Mouse (Mus musculus) kidney, adult 2 months (tissue): Measurements from ENCODE around the gene Mnd1. TPM values are rescaled to one million over a fixed set of nuclear protein-coding genes. Genes with fewer than 3 reads are reported as not detected.

Source experiments
- DNase-seq: peaks from one replicate; pipeline ENCODE4 v3.0.0; 2021
- H3K27ac ChIP-seq: fragments of 200-500 bp; 2 replicates; pipeline ENCODE4 v1.5.1; 2012; ENCODE audit warnings: low read depth, low read length, control low read depth, inconsistent platforms; ENCODE audit not compliant: insufficient read depth
- H3K27me3 ChIP-seq: fragments of 200-500 bp; replicated peaks from 2 replicates; pipeline ENCODE4 v1.6.1; 2012; ENCODE audit warnings: mild to moderate bottlenecking, moderate library complexity, low read length, inconsistent platforms; ENCODE audit not compliant: control insufficient read depth, insufficient read depth
- H3K36me3 ChIP-seq: fragments of 200-500 bp; 2 replicates; pipeline ENCODE4 v1.6.1; 2012; ENCODE audit warnings: mild to moderate bottlenecking, moderate library complexity, low read length, inconsistent platforms; ENCODE audit not compliant: control insufficient read depth, insufficient read depth
- H3K4me1 ChIP-seq: fragments of 200-500 bp; 2 replicates; pipeline ENCODE4 v1.6.1; 2011; ENCODE audit warnings: low read length; ENCODE audit not compliant: control insufficient read depth, insufficient read depth
- H3K4me3 ChIP-seq: fragments of 200-500 bp; 2 replicates; pipeline ENCODE4 v1.5.1; 2011; ENCODE audit warnings: mild to moderate bottlenecking, low read depth, low read length, control low read depth; ENCODE audit not compliant: insufficient read depth
- CTCF ChIP-seq: fragments of 200-500 bp; conservative IDR thresholded peaks from 2 replicates; pipeline ENCODE4 v1.5.1; 2011; ENCODE audit warnings: low read depth, mild to moderate bottlenecking, control low read depth, low read length, moderate library complexity, mixed read lengths; ENCODE audit not compliant: insufficient read depth, insufficient read length
- POLR2A ChIP-seq: fragments of 200-500 bp; IDR thresholded peaks from one replicate; pipeline ENCODE4 v1.6.1; 2011; ENCODE audit warnings: low read depth, low read length, control low read depth
- WGBS: fragments of 180-500 bp; shearing (Covaris S2); methylation state at CpG from one replicate; pipeline ENCODE4 v1.1.7; 2018; 5-methylcytosine and 5-hydroxymethylcytosine counted together
- polyA plus RNA-seq: library from polyadenylated mRNA; depleted of rRNA; stranded (reverse); fragments of >200 nt; gene quantifications from 2 replicates; pipeline ENCODE4 v1.2.3, GENCODE M21; 2012; rRNA removed

Mnd1 gene
- polyA plus RNA-seq, result 0.54 and 0.72 TPM in 2 replicates

- no peak within 1 kb of the TSS for H3K27ac ChIP-seq
- H3K36me3 ChIP-seq, result no peaks in the 10 kb centered on the region
- peak; percentile 99 for DNase-seq
- TF ChIP-seq POLR2A (peak; percentile 42), CTCF (peak; percentile 78)
- H3K27me3 ChIP-seq, result no peaks in the 10 kb centered on the region
- under 1% methylated on average over 29 of the region's 29 CpGs for WGBS
- peak within 1 kb of the TSS; percentile 47 for H3K4me3 ChIP-seq
- no peaks in the 10 kb centered on the region for H3K4me1 ChIP-seq
Observed at GRCm38 (mm10) chr3:84155558-84156006, at the start of gene Mnd1. Gene Mnd1, minus strand, starts transcription at chr3:84155786.

- Histone ChIP-seq H3K4me3 (no peak overlapping the region), H3K4me1 (no peaks in the 10 kb centered on the region; the same call in 1 of the 2 replicates), H3K27ac (no peak overlapping the region), H3K27me3 (no peaks in the 10 kb centered on the region), H3K36me3 (no peaks in the 10 kb centered on the region; the same call in 1 of the 2 replicates)
- TF ChIP-seq POLR2A, result no peak
- no peak for TF ChIP-seq CTCF
- WGBS, result 85% methylated on average over 5 of the region's 5 CpGs
- no peak for DNase-seq
Observed at GRCm38 (mm10) chr3:84204640-84205039, 49.1 kb upstream of the Mnd1 start.

- 43% methylated on average over 13 of the region's 13 CpGs for WGBS
- Histone ChIP-seq H3K27ac (no peak overlapping the region), H3K27me3 (no peaks in the 10 kb centered on the region), H3K4me3 (no peak overlapping the region), H3K36me3 (no peaks in the 10 kb centered on the region; the same call in 1 of the 2 replicates), H3K4me1 (no peaks in the 10 kb centered on the region; the same call in 1 of the 2 replicates)
- no peak for TF ChIP-seq POLR2A
- TF ChIP-seq CTCF, result no peak
- DNase-seq, result peak; percentile 21
Observed at GRCm38 (mm10) chr3:84200559-84201420, 45.2 kb upstream of the Mnd1 start.

- WGBS, result 95% methylated on average over 9 of the region's 9 CpGs
Observed at GRCm38 (mm10) chr3:84199516-84199915, 43.9 kb upstream of the Mnd1 start.

GRCm38 (mm10) chr3:84198229-84198628, 42.6 kb upstream of the Mnd1 start:
- no peak overlapping the region for H3K4me3 ChIP-seq
- DNase-seq, result no peak
- TF ChIP-seq CTCF (no peak), POLR2A (no peak)
- H3K4me1 ChIP-seq, result no peaks in the 10 kb centered on the region; the same call in 1 of the 2 replicates
- H3K27ac ChIP-seq, result no peak overlapping the region
- 95% methylated on average over 3 of the region's 3 CpGs for WGBS
- H3K27me3 ChIP-seq, result no peaks in the 10 kb centered on the region
- no peaks in the 10 kb centered on the region for H3K36me3 ChIP-seq

More at GRCm38 (mm10) chr3:84199516-84199915, 43.9 kb upstream of the Mnd1 start:
- Histone ChIP-seq H3K4me1 (no peaks in the 10 kb centered on the region; the same call in 1 of the 2 replicates), H3K4me3 (no peak overlapping the region), H3K27me3 (no peaks in the 10 kb centered on the region), H3K36me3 (no peaks in the 10 kb centered on the region), H3K27ac (no peak overlapping the region)
- DNase-seq, result no peak
- no peak for TF ChIP-seq CTCF
- no peak for TF ChIP-seq POLR2A

- H3K4me3 ChIP-seq, result no peak overlapping the region
- H3K4me1 ChIP-seq, result no peaks in the 10 kb centered on the region
- H3K27ac ChIP-seq, result no peak overlapping the region
- no peaks in the 10 kb centered on the region for H3K36me3 ChIP-seq
- no peaks in the 10 kb centered on the region for H3K27me3 ChIP-seq
- WGBS, result 80% methylated on average over 4 of the region's 4 CpGs
- DNase-seq, result no peak
- TF ChIP-seq CTCF (no peak), POLR2A (no peak)
Observed at GRCm38 (mm10) chr3:84193881-84194280, 38.3 kb upstream of the Mnd1 start.

GRCm38 (mm10) chr3:84191141-84191881, 35.7 kb upstream of the Mnd1 start:
- no peaks in the 10 kb centered on the region for H3K36me3 ChIP-seq
- peak overlapping the region; percentile 39 for H3K4me3 ChIP-seq
- peak; percentile 23 for DNase-seq
- H3K27ac ChIP-seq, result no peak overlapping the region
- TF ChIP-seq POLR2A (no peak), CTCF (no peak)
- H3K27me3 ChIP-seq, result no peaks in the 10 kb centered on the region
- no peaks in the 10 kb centered on the region for H3K4me1 ChIP-seq
- WGBS, result 63% methylated on average over 21 of the region's 21 CpGs
